Mouse (Mus musculus): ENCODE data around the gene Adamts7. TPM values are rescaled to one million over a fixed set of nuclear protein-coding genes. Genes with fewer than 3 reads are reported as not detected.

Gene Adamts7
- polyA plus RNA-seq, 2 experiments, result 19.4 to 44.3 TPM

- Histone ChIP-seq H3K36me3 (ENCODE audit: control insufficient read depth, insufficient read depth, low read length) (peaks cover 53% of the 10 kb centered on the region), H3K27me3 (ENCODE audit: control insufficient read depth, insufficient read depth, low read length) (no peaks in the 10 kb centered on the region), H3K9me3 (ENCODE audit: control insufficient read depth, low read length) (no peaks in the 10 kb centered on the region), H3K4me3 (replicated peaks; ENCODE audit: low read length) (no peak overlapping the region), H3K27ac (replicated peaks; ENCODE audit: low read depth, low read length) (no peak overlapping the region), H3K4me2 (replicated peaks; ENCODE audit: low read depth, low read length, severe bottlenecking) (no peak overlapping the region), H3K9ac (ENCODE audit: low read depth, low read length, severe bottlenecking) (no peak overlapping the region), H3K4me1 (ENCODE audit: control insufficient read depth, insufficient read depth, low read length) (no peaks in the 10 kb centered on the region)
- DNase-seq (ENCODE audit: low spot score), result no peak
- no peak for ATAC-seq (ENCODE audit: low FRiP score, low read depth)
- no peak for TF ChIP-seq POLR2A (IDR thresholded peaks at IDR 0.05; ENCODE audit: borderline replicate concordance, extremely low read depth, insufficient read depth, insufficient read length)
- 88% methylated on average over 7 of the region's 7 CpGs for WGBS
Observed at GRCm38 (mm10) chr9:90197866-90198383, 35.1 kb downstream of the Adamts7 start.

GRCm38 (mm10) chr9:90198531-90199449, 35.9 kb downstream of the Adamts7 start:
- peaks cover 45% of the 10 kb centered on the region for H3K36me3 ChIP-seq (ENCODE audit: control insufficient read depth, insufficient read depth, low read length)
- H3K4me3 ChIP-seq (replicated peaks; ENCODE audit: low read length), result no peak overlapping the region
- no peaks in the 10 kb centered on the region for H3K27me3 ChIP-seq (ENCODE audit: control insufficient read depth, insufficient read depth, low read length)
- H3K27ac ChIP-seq (replicated peaks; ENCODE audit: low read depth, low read length), result no peak overlapping the region
- whole genome bisulfite sequencing, result 80% methylated on average over 10 of the region's 10 CpGs
- no peak overlapping the region for H3K9ac ChIP-seq (ENCODE audit: low read depth, low read length, severe bottlenecking)
- no peak for ATAC-seq (ENCODE audit: low FRiP score, low read depth)
- no peak for TF ChIP-seq POLR2A (IDR thresholded peaks at IDR 0.05; ENCODE audit: borderline replicate concordance, extremely low read depth, insufficient read depth, insufficient read length)
- no peak overlapping the region for H3K4me2 ChIP-seq (replicated peaks; ENCODE audit: low read depth, low read length, severe bottlenecking)
- H3K9me3 ChIP-seq (ENCODE audit: control insufficient read depth, low read length), result no peaks in the 10 kb centered on the region
- no peaks in the 10 kb centered on the region for H3K4me1 ChIP-seq (ENCODE audit: control insufficient read depth, insufficient read depth, low read length)
- DNase-seq (ENCODE audit: low spot score), result no peak

- H3K4me2 ChIP-seq (replicated peaks; ENCODE audit: low read depth, low read length, severe bottlenecking), result no peak overlapping the region
- H3K36me3 ChIP-seq (ENCODE audit: control insufficient read depth, insufficient read depth, low read length), result peaks cover 46% of the 10 kb centered on the region
- H3K4me1 ChIP-seq (ENCODE audit: control insufficient read depth, insufficient read depth, low read length), result no peaks in the 10 kb centered on the region
- H3K4me3 ChIP-seq (replicated peaks; ENCODE audit: low read length), result no peak overlapping the region
- H3K27me3 ChIP-seq (ENCODE audit: control insufficient read depth, insufficient read depth, low read length), result no peaks in the 10 kb centered on the region
- ATAC-seq (ENCODE audit: low FRiP score, low read depth) (no peak), DNase-seq (ENCODE audit: low spot score) (no peak)
- no peak overlapping the region for H3K27ac ChIP-seq (replicated peaks; ENCODE audit: low read depth, low read length)
- 93% methylated on average over 17 of the region's 18 CpGs for WGBS
- no peak for TF ChIP-seq POLR2A (IDR thresholded peaks at IDR 0.05; ENCODE audit: borderline replicate concordance, extremely low read depth, insufficient read depth, insufficient read length)
- H3K9ac ChIP-seq (ENCODE audit: low read depth, low read length, severe bottlenecking), result no peak overlapping the region
- H3K9me3 ChIP-seq (ENCODE audit: control insufficient read depth, low read length), result no peaks in the 10 kb centered on the region
Observed at GRCm38 (mm10) chr9:90199611-90200010, 36.7 kb downstream of the Adamts7 start.

GRCm38 (mm10) chr9:90200501-90200900, 37.6 kb downstream of the Adamts7 start:
- Histone ChIP-seq H3K27ac (replicated peaks; ENCODE audit: low read depth, low read length) (no peak overlapping the region), H3K4me2 (replicated peaks; ENCODE audit: low read depth, low read length, severe bottlenecking) (no peak overlapping the region), H3K27me3 (ENCODE audit: control insufficient read depth, insufficient read depth, low read length) (no peaks in the 10 kb centered on the region), H3K4me3 (replicated peaks; ENCODE audit: low read length) (no peak overlapping the region), H3K36me3 (ENCODE audit: control insufficient read depth, insufficient read depth, low read length) (peaks cover 48% of the 10 kb centered on the region), H3K4me1 (ENCODE audit: control insufficient read depth, insufficient read depth, low read length) (no peaks in the 10 kb centered on the region), H3K9ac (ENCODE audit: low read depth, low read length, severe bottlenecking) (no peak overlapping the region), H3K9me3 (ENCODE audit: control insufficient read depth, low read length) (no peaks in the 10 kb centered on the region)
- ATAC-seq (ENCODE audit: low FRiP score, low read depth) (no peak), DNase-seq (ENCODE audit: low spot score) (no peak)
- TF ChIP-seq POLR2A (IDR thresholded peaks at IDR 0.05; ENCODE audit: borderline replicate concordance, extremely low read depth, insufficient read depth, insufficient read length), result no peak
- 88% methylated on average over 4 of the region's 4 CpGs for WGBS

- TF ChIP-seq POLR2A (IDR thresholded peaks at IDR 0.05; ENCODE audit: borderline replicate concordance, extremely low read depth, insufficient read depth, insufficient read length), result no peak
- 81% methylated on average over 7 of the region's 7 CpGs for WGBS
Observed at GRCm38 (mm10) chr9:90201096-90201495, 38.2 kb downstream of the Adamts7 start.

More at GRCm38 (mm10) chr9:90201096-90201495, 38.2 kb downstream of the Adamts7 start:
- peaks cover 45% of the 10 kb centered on the region for H3K36me3 ChIP-seq (ENCODE audit: control insufficient read depth, insufficient read depth, low read length)
- H3K9ac ChIP-seq (ENCODE audit: low read depth, low read length, severe bottlenecking), result no peak overlapping the region
- no peaks in the 10 kb centered on the region for H3K27me3 ChIP-seq (ENCODE audit: control insufficient read depth, insufficient read depth, low read length)
- DNase-seq (ENCODE audit: low spot score) (no peak), ATAC-seq (ENCODE audit: low FRiP score, low read depth) (no peak)
- H3K27ac ChIP-seq (replicated peaks; ENCODE audit: low read depth, low read length), result no peak overlapping the region
- no peak overlapping the region for H3K4me3 ChIP-seq (replicated peaks; ENCODE audit: low read length)
- no peaks in the 10 kb centered on the region for H3K4me1 ChIP-seq (ENCODE audit: control insufficient read depth, insufficient read depth, low read length)
- H3K4me2 ChIP-seq (replicated peaks; ENCODE audit: low read depth, low read length, severe bottlenecking), result no peak overlapping the region
- no peaks in the 10 kb centered on the region for H3K9me3 ChIP-seq (ENCODE audit: control insufficient read depth, low read length)
